Mouse (Mus musculus) heart, postnatal 4 days (tissue): Measurements from ENCODE around the gene Fancc. TPM values are rescaled to one million over a fixed set of nuclear protein-coding genes. Genes with fewer than 3 reads are reported as not detected.

Experiments used
- DNase-seq: peaks from one replicate; pipeline ENCODE4 v3.0.0; 2021
- total RNA-seq, 2 experiments: library from RNA; stranded (reverse); gene quantifications; 2 replicates each; pipeline ENCODE4 v1.2.3; 2021

Gene Fancc
- 10 to 100 TPM in 1 of 2 experiments, 1 to 10 TPM in 1; 9.7 to 11.1 TPM for total RNA-seq

- DNase-seq, result no peak
These were observed at the start of gene Fancc for GRCm38 (mm10) chr13:63496646-63497582. Gene Fancc (minus strand): TSS chr13:63497278.

DNA sequence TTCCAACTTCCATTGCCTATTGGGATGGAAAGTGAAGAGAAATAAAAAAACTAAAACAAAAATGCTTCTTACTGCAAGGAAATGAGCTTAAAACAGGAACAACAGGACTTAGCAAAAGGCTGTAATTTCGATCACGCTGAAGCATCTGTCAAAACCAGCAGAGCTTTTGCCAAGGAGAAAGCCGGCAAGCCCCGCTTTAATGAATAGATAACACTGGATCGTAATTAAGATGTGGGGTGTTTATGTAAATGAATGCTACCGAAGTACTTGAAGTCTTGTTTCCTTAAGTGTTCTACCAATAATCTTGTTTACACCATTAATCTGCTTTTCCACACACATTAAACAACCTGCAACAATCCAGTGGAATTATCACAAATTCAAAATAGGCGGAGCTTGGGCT, 48.2 kb upstream of the Fancc start:
- no peak for DNase-seq

- no peak for DNase-seq
These were observed 47.8 kb upstream of the Fancc start for GRCm38 (mm10) chr13:63544967-63545253.

- no peak for DNase-seq
These were observed 47.3 kb upstream of the Fancc start for GRCm38 (mm10) chr13:63544119-63544966.

GRCm38 (mm10) chr13:63543459-63543858, 46.4 kb upstream of the Fancc start:
- DNase-seq, result no peak

- DNase-seq, result no peak
These were observed 45.8 kb upstream of the Fancc start for GRCm38 (mm10) chr13:63542796-63543384.

DNA sequence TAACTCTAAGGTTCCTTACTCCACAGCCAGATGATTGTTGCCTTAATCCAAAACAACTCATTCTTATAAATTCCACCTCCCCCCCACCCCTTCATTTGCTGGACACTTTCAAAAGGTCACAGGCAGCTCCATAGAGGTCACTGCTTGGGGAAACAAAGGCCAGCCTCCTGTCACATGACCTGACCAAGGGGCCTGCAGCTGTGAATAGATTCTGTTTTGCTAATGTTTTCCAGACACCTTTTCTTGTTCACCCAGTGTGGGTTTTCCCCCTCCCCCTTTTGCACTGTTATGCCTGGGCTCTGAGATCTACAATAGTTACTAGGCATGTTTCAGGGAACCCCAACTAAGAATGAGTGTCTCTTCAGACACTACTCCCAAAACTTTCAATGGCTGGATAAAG, 44.4 kb upstream of the Fancc start:
- no peak for DNase-seq

- no peak for DNase-seq
These were observed 43.5 kb upstream of the Fancc start for GRCm38 (mm10) chr13:63540584-63540983.

DNA sequence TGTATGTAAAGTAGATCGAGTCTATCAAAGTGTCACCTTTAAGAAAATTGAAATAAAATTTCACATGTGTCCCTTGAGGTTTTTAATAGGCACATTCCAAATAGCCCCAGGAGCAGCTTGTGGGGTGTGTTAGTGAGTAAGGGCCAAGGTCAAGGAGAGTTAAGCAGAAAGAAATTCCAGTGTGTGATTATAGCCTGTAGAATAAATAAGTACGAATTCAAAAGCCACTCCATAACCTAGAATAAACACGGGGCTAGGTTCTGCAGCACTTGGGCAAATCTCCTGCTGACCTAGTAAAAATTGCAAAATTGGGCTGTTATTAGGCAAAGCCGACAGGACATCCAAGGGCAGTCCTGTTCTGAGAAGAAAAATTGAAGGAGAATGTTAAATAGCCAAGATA, 37.9 kb upstream of the Fancc start:
- no peak for DNase-seq

DNA sequence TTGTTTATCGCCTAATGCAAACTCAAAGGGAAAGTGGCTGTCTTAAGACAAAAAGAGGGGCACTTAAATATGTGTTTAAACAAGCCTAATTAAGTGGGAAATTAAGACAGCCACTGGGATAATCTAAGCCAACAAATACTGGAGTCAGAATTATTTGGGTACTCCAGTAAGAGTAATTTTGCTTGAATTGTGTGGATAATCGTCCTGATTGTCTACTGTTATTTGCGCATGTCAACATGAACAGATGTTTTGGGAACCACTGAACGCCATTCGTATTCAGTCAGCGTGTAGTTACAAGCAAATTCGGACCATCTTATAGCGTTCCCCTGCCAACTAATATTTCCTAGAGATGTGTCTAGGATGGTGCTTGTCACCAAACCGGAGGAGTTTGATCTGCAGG, 33.8 kb upstream of the Fancc start:
- no peak for DNase-seq

DNA sequence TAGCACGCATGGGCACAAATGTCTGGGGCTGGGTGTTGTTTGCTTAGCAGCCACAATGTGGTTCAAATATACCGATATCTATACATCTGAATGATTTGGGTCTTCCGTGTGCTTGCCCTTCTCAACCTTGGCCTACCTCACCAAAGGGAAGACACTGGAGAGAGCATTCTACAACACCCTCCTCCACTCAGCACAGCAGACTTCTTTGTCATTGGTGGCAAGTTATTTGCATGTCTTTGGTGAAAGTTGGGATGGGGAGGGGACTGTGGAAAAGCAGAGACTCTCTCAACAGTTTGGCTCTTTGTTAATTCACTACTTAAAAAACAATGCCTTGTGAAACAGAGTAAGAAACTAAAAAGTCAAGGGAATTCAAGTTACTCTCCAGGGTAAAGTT, 33.3 kb upstream of the Fancc start:
- no peak for DNase-seq

GRCm38 (mm10) chr13:63529602-63530370, 32.7 kb upstream of the Fancc start:
- DNase-seq, result no peak

GRCm38 (mm10) chr13:63528852-63529251, 31.8 kb upstream of the Fancc start:
- no peak for DNase-seq

- DNase-seq, result peak; percentile 14
These were observed 31.1 kb upstream of the Fancc start for GRCm38 (mm10) chr13:63528164-63528675.

GRCm38 (mm10) chr13:63525571-63526197, 28.6 kb upstream of the Fancc start:
- no peak for DNase-seq

GRCm38 (mm10) chr13:63524608-63525570, 27.8 kb upstream of the Fancc start:
- DNase-seq, result no peak

GRCm38 (mm10) chr13:63524061-63524460, 27.0 kb upstream of the Fancc start:
- no peak for DNase-seq

DNA sequence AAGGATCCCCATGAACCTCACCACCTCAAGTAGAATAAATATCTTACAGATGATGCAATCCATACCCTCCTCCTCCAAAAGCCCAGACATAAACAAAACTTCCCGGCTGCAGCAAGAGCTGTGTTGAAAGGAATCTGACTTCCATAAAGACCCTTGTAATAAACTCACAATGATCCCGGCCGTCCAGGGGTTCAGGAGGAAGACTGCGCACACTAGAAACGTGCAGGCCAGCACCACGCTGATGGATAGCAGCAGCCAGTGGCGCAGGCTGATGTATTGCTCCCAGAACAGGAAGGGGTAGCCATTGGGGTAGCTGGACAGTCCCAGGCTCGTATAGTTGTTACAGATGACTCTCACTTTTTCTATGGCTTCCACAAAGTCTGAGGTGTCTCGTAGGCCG, 25.8 kb upstream of the Fancc start:
- DNase-seq, result no peak

GRCm38 (mm10) chr13:63520110-63520509, 23.0 kb upstream of the Fancc start:
- DNase-seq, result no peak

- no peak for DNase-seq
These were observed 19.5 kb upstream of the Fancc start for GRCm38 (mm10) chr13:63516535-63516934.
